Mouse (Mus musculus): ENCODE measurements around the gene Rflnb. TPM values are rescaled to one million over a fixed set of nuclear protein-coding genes. Genes with fewer than 3 reads are reported as not detected.
A peak's percentile ranks its signal among the peaks of the same experiment; 100 is the strongest.

Rflnb gene
- polyA plus RNA-seq, 1 experiment from 2014 or later: 12.1 TPM

GRCm38 (mm10) chr11:76050967-76051512 lies 23.5 kb upstream of the Rflnb start:
- no peak for ATAC-seq (ENCODE audit: low read depth)
- no peaks in the 10 kb centered on the region for H3K4me1 ChIP-seq (replicated peaks)
- H3K9ac ChIP-seq: no peak overlapping the region
- no peak overlapping the region for H3K4me3 ChIP-seq
- 39% methylated on average over 5 of the region's 5 CpGs for WGBS
- peaks cover 15% of the 10 kb centered on the region for H3K36me3 ChIP-seq
- no peaks in the 10 kb centered on the region for H3K27me3 ChIP-seq
- H3K4me2 ChIP-seq: no peak overlapping the region
- no peak overlapping the region for H3K27ac ChIP-seq (replicated peaks)
- no peaks in the 10 kb centered on the region for H3K9me3 ChIP-seq

- H3K36me3 ChIP-seq: peaks cover 18% of the 10 kb centered on the region
- whole genome bisulfite sequencing: 52% methylated on average over 3 of the region's 3 CpGs
- no peak overlapping the region for H3K4me2 ChIP-seq
- no peak for ATAC-seq (ENCODE audit: low read depth)
- no peak overlapping the region for H3K27ac ChIP-seq (replicated peaks)
- no peak overlapping the region for H3K4me3 ChIP-seq
- no peaks in the 10 kb centered on the region for H3K27me3 ChIP-seq
- H3K4me1 ChIP-seq (replicated peaks): no peaks in the 10 kb centered on the region
- no peak overlapping the region for H3K9ac ChIP-seq
- no peaks in the 10 kb centered on the region for H3K9me3 ChIP-seq
Observed at GRCm38 (mm10) chr11:76050509-76050908, 22.9 kb upstream of the Rflnb start.

- H3K4me3 ChIP-seq: no peak overlapping the region
- peaks cover 26% of the 10 kb centered on the region for H3K4me1 ChIP-seq (replicated peaks)
- no peaks in the 10 kb centered on the region for H3K27me3 ChIP-seq
- H3K36me3 ChIP-seq: peaks cover 28% of the 10 kb centered on the region; the same call in 1 of the 2 replicates
- WGBS: 84% methylated on average over 6 of the region's 6 CpGs
- no peak overlapping the region for H3K9ac ChIP-seq
- H3K4me2 ChIP-seq: no peak overlapping the region
- no peak for ATAC-seq (ENCODE audit: low read depth)
- no peaks in the 10 kb centered on the region for H3K9me3 ChIP-seq
- no peak overlapping the region for H3K27ac ChIP-seq (replicated peaks)
Observed at GRCm38 (mm10) chr11:76045367-76045766, 17.8 kb upstream of the Rflnb start.

GRCm38 (mm10) chr11:76044468-76044867 lies 16.9 kb upstream of the Rflnb start:
- ATAC-seq (ENCODE audit: low read depth): no peak
- H3K4me3 ChIP-seq: no peak overlapping the region
- H3K4me2 ChIP-seq: no peak overlapping the region
- H3K9me3 ChIP-seq: no peaks in the 10 kb centered on the region
- WGBS: 72% methylated on average over 6 of the region's 6 CpGs
- peaks cover 26% of the 10 kb centered on the region for H3K4me1 ChIP-seq (replicated peaks)
- peak overlapping the region; percentile 9; the same call in 1 of the 2 replicates for H3K27ac ChIP-seq (replicated peaks)
- no peak overlapping the region for H3K9ac ChIP-seq
- peaks cover 28% of the 10 kb centered on the region; the same call in 1 of the 2 replicates for H3K36me3 ChIP-seq
- H3K27me3 ChIP-seq: no peaks in the 10 kb centered on the region

- peaks cover 26% of the 10 kb centered on the region for H3K4me1 ChIP-seq (replicated peaks)
- no peak overlapping the region for H3K27ac ChIP-seq (replicated peaks)
- ATAC-seq (ENCODE audit: low read depth): no peak
- peaks cover 28% of the 10 kb centered on the region; the same call in 1 of the 2 replicates for H3K36me3 ChIP-seq
- no peaks in the 10 kb centered on the region for H3K27me3 ChIP-seq
- no peak overlapping the region for H3K9ac ChIP-seq
- no peaks in the 10 kb centered on the region for H3K9me3 ChIP-seq
- no peak overlapping the region for H3K4me3 ChIP-seq
- H3K4me2 ChIP-seq: no peak overlapping the region
- 42% methylated on average over 5 of the region's 5 CpGs for WGBS
Observed at GRCm38 (mm10) chr11:76042882-76043281, 15.3 kb upstream of the Rflnb start.

GRCm38 (mm10) chr11:76042041-76042638 lies 14.6 kb upstream of the Rflnb start:
- H3K4me1 ChIP-seq (replicated peaks): peaks cover 26% of the 10 kb centered on the region
- H3K4me3 ChIP-seq: no peak overlapping the region
- no peaks in the 10 kb centered on the region for H3K27me3 ChIP-seq
- ATAC-seq (ENCODE audit: low read depth): no peak
- H3K4me2 ChIP-seq: no peak overlapping the region
- H3K9me3 ChIP-seq: no peaks in the 10 kb centered on the region
- H3K27ac ChIP-seq (replicated peaks): no peak overlapping the region
- peaks cover 25% of the 10 kb centered on the region; the same call in 1 of the 2 replicates for H3K36me3 ChIP-seq
- 68% methylated on average over 10 of the region's 10 CpGs for WGBS
- H3K9ac ChIP-seq: no peak overlapping the region

- WGBS: 77% methylated on average over 4 of the region's 4 CpGs
- Histone ChIP-seq H3K27ac (replicated peaks) (no peak overlapping the region), H3K4me3 (no peak overlapping the region), H3K27me3 (no peaks in the 10 kb centered on the region), H3K4me2 (no peak overlapping the region), H3K36me3 (peaks cover 14% of the 10 kb centered on the region; the same call in 1 of the 2 replicates), H3K4me1 (replicated peaks) (peaks cover 26% of the 10 kb centered on the region), H3K9ac (no peak overlapping the region), H3K9me3 (no peaks in the 10 kb centered on the region)
- ATAC-seq (ENCODE audit: low read depth): no peak
Observed at GRCm38 (mm10) chr11:76040761-76041376, 13.3 kb upstream of the Rflnb start.

- WGBS: 90% methylated on average over 8 of the region's 8 CpGs
- Histone ChIP-seq H3K9ac (no peak overlapping the region), H3K4me3 (no peak overlapping the region), H3K27ac (replicated peaks) (no peak overlapping the region), H3K36me3 (0 out of 2 replicates have a peak, but pooled peaks cover 6% of the 10 kb centered on the region), H3K9me3 (no peaks in the 10 kb centered on the region), H3K27me3 (no peaks in the 10 kb centered on the region), H3K4me2 (no peak overlapping the region), H3K4me1 (replicated peaks) (peaks cover 23% of the 10 kb centered on the region)
- no peak for ATAC-seq (ENCODE audit: low read depth)
Observed at GRCm38 (mm10) chr11:76040106-76040505, 12.5 kb upstream of the Rflnb start.

- WGBS: 80% methylated on average over 3 of the region's 3 CpGs
- H3K9me3 ChIP-seq: no peaks in the 10 kb centered on the region
- no peak overlapping the region for H3K9ac ChIP-seq
- ATAC-seq (ENCODE audit: low read depth): no peak
- no peak overlapping the region for H3K4me3 ChIP-seq
- H3K27ac ChIP-seq (replicated peaks): no peak overlapping the region
- no peaks in the 10 kb centered on the region for H3K36me3 ChIP-seq
- peaks cover 16% of the 10 kb centered on the region for H3K4me1 ChIP-seq (replicated peaks)
- no peak overlapping the region for H3K4me2 ChIP-seq
- H3K27me3 ChIP-seq: no peaks in the 10 kb centered on the region
Observed at GRCm38 (mm10) chr11:76039271-76040053, 11.9 kb upstream of the Rflnb start.

GRCm38 (mm10) chr11:76037581-76038294 lies 10.2 kb upstream of the Rflnb start:
- Histone ChIP-seq H3K4me3 (no peak overlapping the region), H3K9ac (no peak overlapping the region), H3K27ac (replicated peaks) (no peak overlapping the region), H3K27me3 (no peaks in the 10 kb centered on the region), H3K9me3 (no peaks in the 10 kb centered on the region), H3K4me2 (no peak overlapping the region), H3K36me3 (no peaks in the 10 kb centered on the region), H3K4me1 (replicated peaks) (peaks cover 6% of the 10 kb centered on the region)
- 53% methylated on average over 6 of the region's 6 CpGs for WGBS
- no peak for ATAC-seq (ENCODE audit: low read depth)

- no peaks in the 10 kb centered on the region for H3K36me3 ChIP-seq
- 84% methylated on average over 8 of the region's 8 CpGs for WGBS
- no peak overlapping the region for H3K4me3 ChIP-seq
- no peak overlapping the region for H3K27ac ChIP-seq (replicated peaks)
- H3K4me2 ChIP-seq: no peak overlapping the region
- ATAC-seq (ENCODE audit: low read depth): no peak
- no peaks in the 10 kb centered on the region for H3K4me1 ChIP-seq (replicated peaks)
- no peaks in the 10 kb centered on the region for H3K9me3 ChIP-seq
- H3K27me3 ChIP-seq: no peaks in the 10 kb centered on the region; the same call in 1 of the 2 replicates
- no peak overlapping the region for H3K9ac ChIP-seq
Observed at GRCm38 (mm10) chr11:76035182-76035581, 7.6 kb upstream of the Rflnb start.

Data from neural tube, embryonic 13.5 days (tissue).